Mouse (Mus musculus) layer of hippocampus, postnatal 25 days (tissue): ENCODE measurements around the gene Fcrl6. TPM values are rescaled to one million over a fixed set of nuclear protein-coding genes. Genes with fewer than 3 reads are reported as not detected.

ENCODE experiments used
- DNase-seq, 2 experiments: peaks; one replicate each; pipeline ENCODE4 v3.0.0; 2022; ENCODE audit warnings: mixed read lengths in 2 of 2, low spot score in 1 of 2; ENCODE audit errors: extremely low spot score in 1 of 2
- total RNA-seq, 2 experiments: library from RNA; stranded (reverse); gene quantifications; 2 replicates each; pipeline ENCODE4 v1.2.3; 2021

Fcrl6 gene
- total RNA-seq, result not detected

GRCm38 (mm10) chr1:172602326-172602725, at the start of gene Fcrl6:
Fcrl6 (minus strand) TSS chr1:172602551.
- no peak for DNase-seq

- DNase-seq, result no peak
Observed at GRCm38 (mm10) chr1:172651288-172651987, 49.1 kb upstream of the Fcrl6 start.

- DNase-seq, result peak in 1 of 2 experiments; percentile 47
Observed at GRCm38 (mm10) chr1:172650519-172651287, 48.4 kb upstream of the Fcrl6 start.

GRCm38 (mm10) chr1:172649396-172649795, 47.0 kb upstream of the Fcrl6 start:
- DNase-seq, result no peak

GRCm38 (mm10) chr1:172647236-172647635, 44.9 kb upstream of the Fcrl6 start:
- no peak for DNase-seq

- DNase-seq, result no peak
Observed at GRCm38 (mm10) chr1:172638781-172639180, 36.4 kb upstream of the Fcrl6 start.

- no peak for DNase-seq
Observed at GRCm38 (mm10) chr1:172637801-172638200, 35.5 kb upstream of the Fcrl6 start.

GRCm38 (mm10) chr1:172636266-172636665, 33.9 kb upstream of the Fcrl6 start:
- no peak for DNase-seq

- DNase-seq, result no peak
Observed at GRCm38 (mm10) chr1:172635258-172635657, 32.9 kb upstream of the Fcrl6 start.

GRCm38 (mm10) chr1:172634136-172634535, 31.8 kb upstream of the Fcrl6 start:
- DNase-seq, result no peak

GRCm38 (mm10) chr1:172632451-172633326, 30.3 kb upstream of the Fcrl6 start, which contains the start of gene Dusp23:
Dusp23 (minus strand) TSS chr1:172632962.
- peak; percentile 82 to 89 for DNase-seq

- DNase-seq, result no peak
Observed at GRCm38 (mm10) chr1:172631721-172632120, 29.4 kb upstream of the Fcrl6 start.

GRCm38 (mm10) chr1:172629831-172630230, 27.5 kb upstream of the Fcrl6 start:
- DNase-seq, result no peak

- no peak for DNase-seq
Observed at GRCm38 (mm10) chr1:172626306-172626705, 24.0 kb upstream of the Fcrl6 start.

- DNase-seq, result no peak
Observed at GRCm38 (mm10) chr1:172624081-172624480, 21.7 kb upstream of the Fcrl6 start.

- DNase-seq, result no peak
Observed at GRCm38 (mm10) chr1:172623599-172623998, 21.2 kb upstream of the Fcrl6 start.

- DNase-seq, result peak; percentile 51 to 75
Observed at GRCm38 (mm10) chr1:172619235-172619634, 16.9 kb upstream of the Fcrl6 start.

- no peak for DNase-seq
Observed at GRCm38 (mm10) chr1:172618141-172618540, 15.8 kb upstream of the Fcrl6 start.

- no peak for DNase-seq
Observed at GRCm38 (mm10) chr1:172617365-172618076, 15.2 kb upstream of the Fcrl6 start.
